Mouse (Mus musculus): ENCODE results near the gene Ankrd13c. TPM values are rescaled to one million over a fixed set of nuclear protein-coding genes. Genes with fewer than 3 reads are reported as not detected.

Gene Ankrd13c
- polyA plus RNA-seq, 1 experiment from 2014 or later, result 28.6 TPM

DNA sequence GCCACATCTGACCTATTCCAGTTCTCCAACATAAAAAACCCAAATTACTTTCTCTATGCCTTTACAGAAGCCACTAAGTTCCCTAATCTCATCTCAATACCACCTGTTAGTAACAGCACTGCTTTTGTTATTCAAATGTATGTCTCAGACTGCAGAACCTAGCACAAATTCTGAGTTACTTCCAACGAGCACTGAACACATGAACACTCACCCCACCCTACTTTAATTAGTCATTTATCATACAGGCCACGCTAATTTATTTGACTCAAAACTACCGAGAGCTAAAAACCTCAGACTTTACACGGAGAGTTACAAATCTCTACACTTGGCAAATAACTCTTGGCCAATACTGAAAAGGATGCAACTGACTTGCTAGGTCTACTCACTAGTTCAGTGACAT is 85.1 kb downstream of the Ankrd13c start:
- Histone ChIP-seq H3K27ac (ENCODE audit: low read depth, low read length) (peak overlapping the region; percentile 100), H3K4me1 (replicated peaks; ENCODE audit: control insufficient read depth, insufficient read depth, low read length) (peaks cover 17% of the 10 kb centered on the region), H3K27me3 (replicated peaks; ENCODE audit: control insufficient read depth, insufficient read depth, low read length) (no peaks in the 10 kb centered on the region), H3K36me3 (ENCODE audit: control insufficient read depth, insufficient read depth, low read length) (peaks cover 2% of the 10 kb centered on the region; the same call in 1 of the 2 replicates), H3K4me3 (ENCODE audit: low read depth, low read length) (peak overlapping the region; percentile 90), H3K4me2 (peak overlapping the region; percentile 91), H3K9ac (ENCODE audit: low read depth, low read length) (peak overlapping the region; percentile 97), H3K9me3 (ENCODE audit: control insufficient read depth, low read length) (no peaks in the 10 kb centered on the region)
- ATAC-seq (replicated peaks; ENCODE audit: low FRiP score), result no peak
- no peak for DNase-seq (ENCODE audit: low spot score)
- WGBS, result 8% methylated on average over 4 of the region's 4 CpGs

DNA sequence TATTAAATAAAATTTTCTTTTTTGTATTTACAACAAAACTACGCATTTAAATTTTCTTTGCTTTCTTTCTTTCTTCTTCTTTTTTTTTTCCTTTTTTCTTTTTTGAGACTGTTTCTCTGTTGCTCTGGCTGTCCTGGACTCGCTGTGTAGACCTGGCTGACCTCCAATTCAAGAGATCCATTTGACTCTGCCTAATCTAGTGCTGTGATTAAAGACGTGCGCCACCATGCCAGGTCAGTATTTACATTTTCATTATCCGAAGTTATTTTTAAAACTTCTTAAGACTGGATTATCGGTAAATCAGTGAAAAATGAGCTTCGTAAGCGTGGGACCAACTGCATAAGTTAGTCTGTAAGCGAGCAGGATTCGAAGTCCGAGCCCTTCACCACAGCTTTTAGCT is 88.8 kb downstream of the Ankrd13c start:
- Histone ChIP-seq H3K36me3 (ENCODE audit: control insufficient read depth, insufficient read depth, low read length) (no peaks in the 10 kb centered on the region), H3K9ac (ENCODE audit: low read depth, low read length) (peak overlapping the region; percentile 95), H3K4me1 (replicated peaks; ENCODE audit: control insufficient read depth, insufficient read depth, low read length) (peaks cover 16% of the 10 kb centered on the region; the same call in 1 of the 2 replicates), H3K4me2 (peak overlapping the region; percentile 85), H3K4me3 (ENCODE audit: low read depth, low read length) (peak overlapping the region; percentile 90), H3K27ac (ENCODE audit: low read depth, low read length) (peak overlapping the region; percentile 91), H3K9me3 (ENCODE audit: control insufficient read depth, low read length) (no peaks in the 10 kb centered on the region), H3K27me3 (replicated peaks; ENCODE audit: control insufficient read depth, insufficient read depth, low read length) (no peaks in the 10 kb centered on the region)
- ATAC-seq (replicated peaks; ENCODE audit: low FRiP score) (no peak), DNase-seq (ENCODE audit: low spot score) (no peak)
- under 1% methylated on average over 11 of the region's 11 CpGs for WGBS

DNA sequence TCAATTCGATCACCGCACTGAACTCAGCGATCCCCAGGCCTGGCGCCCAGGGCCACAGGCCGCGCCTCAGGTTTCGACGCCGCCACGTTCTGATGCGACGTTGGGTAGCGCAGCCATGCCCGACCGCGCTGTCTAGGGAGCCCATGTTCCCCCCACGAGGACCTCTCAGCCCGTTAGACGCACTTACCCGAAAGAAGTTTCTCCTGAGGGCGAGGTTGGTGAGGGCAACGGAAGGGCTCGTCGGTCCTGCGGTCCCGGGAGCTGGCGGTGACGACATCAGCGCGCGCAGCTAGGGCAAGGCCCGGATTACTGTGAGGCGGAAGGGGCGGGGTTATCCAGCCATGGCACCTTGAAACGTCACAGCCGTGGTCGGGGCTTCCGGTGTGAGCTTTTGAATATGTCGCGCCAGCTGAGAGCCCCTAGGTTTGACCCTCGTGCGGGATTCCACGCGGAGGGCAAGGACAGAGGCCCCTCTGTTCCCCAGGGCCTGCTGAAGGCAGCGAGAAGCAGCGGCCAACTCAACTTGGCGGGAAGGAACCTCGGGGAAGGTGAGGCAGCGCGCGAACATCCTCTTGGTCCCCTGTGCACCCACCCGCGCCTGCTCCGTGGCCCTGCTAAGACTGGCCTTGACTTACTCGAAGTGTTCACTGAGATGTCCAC is 89.4 kb downstream of the Ankrd13c start, which contains the start of the genes Srsf11 and Lrrc40:
Srsf11 (minus strand) TSS at position 311 of the 660 bp plus-strand sequence.
Lrrc40 (plus strand) TSS at position 334 of the 660 bp plus-strand sequence.
- peaks cover 16% of the 10 kb centered on the region; the same call in 1 of the 2 replicates for H3K4me1 ChIP-seq (replicated peaks; ENCODE audit: control insufficient read depth, insufficient read depth, low read length)
- peak within 1 kb of the TSS; percentile 90 for H3K4me3 ChIP-seq (ENCODE audit: low read depth, low read length)
- ATAC-seq (replicated peaks; ENCODE audit: low FRiP score) (peak; percentile 91), DNase-seq (ENCODE audit: low spot score) (peak; percentile 92)
- H3K4me2 ChIP-seq, result peak within 1 kb of the TSS; percentile 85
- no peaks in the 10 kb centered on the region for H3K9me3 ChIP-seq (ENCODE audit: control insufficient read depth, low read length)
- H3K36me3 ChIP-seq (ENCODE audit: control insufficient read depth, insufficient read depth, low read length), result no peaks in the 10 kb centered on the region
- H3K27ac ChIP-seq (ENCODE audit: low read depth, low read length), result peak within 1 kb of the TSS; percentile 91
- no peaks in the 10 kb centered on the region for H3K27me3 ChIP-seq (replicated peaks; ENCODE audit: control insufficient read depth, insufficient read depth, low read length)
- under 1% methylated on average over 55 of the region's 55 CpGs for WGBS
- peak within 1 kb of the TSS; percentile 95 for H3K9ac ChIP-seq (ENCODE audit: low read depth, low read length)

DNA sequence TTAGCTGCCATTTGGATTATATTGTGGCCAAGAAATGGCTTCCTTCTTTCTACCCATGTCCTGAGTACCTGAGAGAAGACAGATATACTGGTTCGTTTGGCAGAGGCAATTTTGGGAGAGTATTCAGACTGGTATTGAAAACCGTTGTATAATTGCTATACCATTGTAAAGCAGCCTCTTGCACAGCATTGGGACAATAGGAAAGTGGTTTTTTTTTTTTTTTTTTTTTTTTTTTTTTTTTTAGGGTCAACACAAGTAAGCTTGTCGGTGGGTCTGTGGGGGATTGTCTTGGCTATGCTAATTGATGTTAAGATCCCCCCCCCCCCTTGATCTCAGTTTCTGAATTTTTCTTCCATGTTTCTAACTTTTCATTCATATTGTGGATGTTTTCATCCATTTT is 91.1 kb downstream of the Ankrd13c start:
- Histone ChIP-seq H3K27me3 (replicated peaks; ENCODE audit: control insufficient read depth, insufficient read depth, low read length) (no peaks in the 10 kb centered on the region), H3K4me3 (ENCODE audit: low read depth, low read length) (no peak overlapping the region), H3K9ac (ENCODE audit: low read depth, low read length) (no peak overlapping the region), H3K9me3 (ENCODE audit: control insufficient read depth, low read length) (no peaks in the 10 kb centered on the region), H3K4me2 (peak overlapping the region; percentile 74), H3K4me1 (replicated peaks; ENCODE audit: control insufficient read depth, insufficient read depth, low read length) (peaks cover 14% of the 10 kb centered on the region; the same call in 1 of the 2 replicates), H3K36me3 (ENCODE audit: control insufficient read depth, insufficient read depth, low read length) (no peaks in the 10 kb centered on the region), H3K27ac (ENCODE audit: low read depth, low read length) (no peak overlapping the region)
- WGBS, result 80% methylated on average over 3 of the region's 3 CpGs
- no peak for DNase-seq (ENCODE audit: low spot score)
- ATAC-seq (replicated peaks; ENCODE audit: low FRiP score), result no peak

DNA sequence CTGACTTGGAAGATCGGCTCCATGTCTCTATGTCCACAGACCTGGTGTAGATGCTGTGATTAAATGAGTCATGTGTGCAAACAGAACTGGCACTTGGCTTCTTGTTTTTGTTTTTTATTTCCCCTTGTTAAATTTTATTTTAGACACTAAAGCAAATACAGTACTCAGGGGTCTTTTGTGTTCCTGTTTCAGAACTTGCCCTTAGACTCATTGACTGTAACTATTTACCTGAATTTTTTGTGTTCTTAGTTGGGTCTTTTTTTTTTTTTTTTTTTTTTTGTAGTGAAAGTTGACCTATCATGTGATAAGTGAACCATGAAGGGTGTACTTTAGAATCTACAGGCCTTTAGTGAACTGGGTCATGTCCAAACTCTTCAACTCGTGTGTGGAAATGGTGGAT is 93.7 kb downstream of the Ankrd13c start:
- whole genome bisulfite sequencing, result 89% methylated on average over 2 of the region's 2 CpGs

DNA sequence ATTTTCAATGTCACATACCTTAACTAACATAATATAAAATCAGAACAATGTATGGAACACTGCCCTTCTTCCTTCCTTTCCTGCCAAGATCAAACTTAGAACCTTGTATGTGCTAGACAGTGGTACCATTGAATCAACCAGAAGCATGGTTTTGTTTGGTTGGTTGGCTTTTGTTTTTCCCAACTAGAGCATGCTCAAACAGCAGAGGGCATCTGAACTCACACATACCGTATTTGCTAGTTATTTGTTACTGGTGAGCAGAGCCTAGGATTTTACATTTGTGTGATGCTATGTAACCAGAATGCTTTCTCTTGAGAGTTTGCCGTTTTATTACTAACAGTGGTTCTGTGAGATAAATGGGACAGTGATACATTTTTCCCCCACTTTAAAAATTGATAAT is 102.5 kb downstream of the Ankrd13c start:
- WGBS, result 85% methylated on average over 2 of the region's 2 CpGs
- Histone ChIP-seq H3K9ac (ENCODE audit: low read depth, low read length) (no peak overlapping the region), H3K27me3 (replicated peaks; ENCODE audit: control insufficient read depth, insufficient read depth, low read length) (no peaks in the 10 kb centered on the region), H3K27ac (ENCODE audit: low read depth, low read length) (no peak overlapping the region), H3K9me3 (ENCODE audit: control insufficient read depth, low read length) (no peaks in the 10 kb centered on the region), H3K4me1 (replicated peaks; ENCODE audit: control insufficient read depth, insufficient read depth, low read length) (no peaks in the 10 kb centered on the region), H3K4me2 (no peak overlapping the region), H3K36me3 (ENCODE audit: control insufficient read depth, insufficient read depth, low read length) (peaks cover 2% of the 10 kb centered on the region; the same call in 1 of the 2 replicates), H3K4me3 (ENCODE audit: low read depth, low read length) (no peak overlapping the region)
- no peak for ATAC-seq (replicated peaks; ENCODE audit: low FRiP score)
- no peak for DNase-seq (ENCODE audit: low spot score)

More for the DNA sequence above, 93.7 kb downstream of the Ankrd13c start:
- H3K9ac ChIP-seq (ENCODE audit: low read depth, low read length), result no peak overlapping the region
- no peaks in the 10 kb centered on the region; the same call in 1 of the 2 replicates for H3K36me3 ChIP-seq (ENCODE audit: control insufficient read depth, insufficient read depth, low read length)
- DNase-seq (ENCODE audit: low spot score) (no peak), ATAC-seq (replicated peaks; ENCODE audit: low FRiP score) (no peak)
- H3K4me3 ChIP-seq (ENCODE audit: low read depth, low read length), result no peak overlapping the region
- H3K4me1 ChIP-seq (replicated peaks; ENCODE audit: control insufficient read depth, insufficient read depth, low read length), result peaks cover 8% of the 10 kb centered on the region; the same call in 1 of the 2 replicates
- no peak overlapping the region for H3K4me2 ChIP-seq
- no peak overlapping the region for H3K27ac ChIP-seq (ENCODE audit: low read depth, low read length)
- H3K9me3 ChIP-seq (ENCODE audit: control insufficient read depth, low read length), result no peaks in the 10 kb centered on the region
- no peaks in the 10 kb centered on the region for H3K27me3 ChIP-seq (replicated peaks; ENCODE audit: control insufficient read depth, insufficient read depth, low read length)

Other genes with a start within 250 kb of the Ankrd13c start
- 31.6 and 35.6 TPM in 2 replicates for gene Cth, start 22.2 kb upstream of the Ankrd13c start, polyA plus RNA-seq (2014; fragmentation: Nextera tagmentation; extraction: Ambion mirVana)
- gene Srsf11, start 89.4 kb downstream of the Ankrd13c start, polyA plus RNA-seq (2014; fragmentation: Nextera tagmentation; extraction: Ambion mirVana), result 225 and 242 TPM in 2 replicates
- 64.7 and 76.0 TPM in 2 replicates for gene Lrrc40, start 89.4 kb downstream of the Ankrd13c start, polyA plus RNA-seq (2014; fragmentation: Nextera tagmentation; extraction: Ambion mirVana)

All from liver, embryonic 11.5 days (tissue).